Mouse (Mus musculus) yolk sac, embryonic 10.5 days (tissue): Measurements from ENCODE around the gene Gm20388.

Experiments used
- DNase-seq: peaks from one replicate; pipeline ENCODE4 v3.0.0-alpha.2; 2017; ENCODE audit warnings: low spot score

The Gm20388 gene

DNA sequence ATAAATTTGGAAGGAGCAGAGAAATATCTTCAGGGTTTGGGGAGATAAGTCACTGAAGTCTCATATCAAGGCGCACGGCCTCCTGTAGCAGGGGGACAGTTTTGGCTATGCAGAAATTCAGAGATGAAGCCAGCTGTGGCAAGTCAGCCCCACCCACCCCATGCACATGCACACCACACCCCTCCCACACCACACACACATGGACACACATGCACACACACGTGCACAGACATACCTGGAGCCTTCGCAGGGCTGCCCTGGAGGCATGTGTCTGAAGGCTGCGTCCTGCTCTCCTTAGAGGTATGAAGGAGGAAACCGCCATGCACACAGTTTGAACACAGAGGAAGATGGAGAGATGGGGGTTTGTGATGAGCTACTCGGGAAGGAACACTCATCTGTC is 2849.5 kb downstream of the Gm20388 start:
- DNase-seq: no peak

- no peak for DNase-seq
Observed at GRCm38 (mm10) chr8:122761109-122761508, 2850.5 kb downstream of the Gm20388 start.

GRCm38 (mm10) chr8:122762731-122763266 is 2852.2 kb downstream of the Gm20388 start:
- DNase-seq: no peak

- DNase-seq: no peak
Observed at GRCm38 (mm10) chr8:122763267-122763738, 2852.7 kb downstream of the Gm20388 start.

DNA sequence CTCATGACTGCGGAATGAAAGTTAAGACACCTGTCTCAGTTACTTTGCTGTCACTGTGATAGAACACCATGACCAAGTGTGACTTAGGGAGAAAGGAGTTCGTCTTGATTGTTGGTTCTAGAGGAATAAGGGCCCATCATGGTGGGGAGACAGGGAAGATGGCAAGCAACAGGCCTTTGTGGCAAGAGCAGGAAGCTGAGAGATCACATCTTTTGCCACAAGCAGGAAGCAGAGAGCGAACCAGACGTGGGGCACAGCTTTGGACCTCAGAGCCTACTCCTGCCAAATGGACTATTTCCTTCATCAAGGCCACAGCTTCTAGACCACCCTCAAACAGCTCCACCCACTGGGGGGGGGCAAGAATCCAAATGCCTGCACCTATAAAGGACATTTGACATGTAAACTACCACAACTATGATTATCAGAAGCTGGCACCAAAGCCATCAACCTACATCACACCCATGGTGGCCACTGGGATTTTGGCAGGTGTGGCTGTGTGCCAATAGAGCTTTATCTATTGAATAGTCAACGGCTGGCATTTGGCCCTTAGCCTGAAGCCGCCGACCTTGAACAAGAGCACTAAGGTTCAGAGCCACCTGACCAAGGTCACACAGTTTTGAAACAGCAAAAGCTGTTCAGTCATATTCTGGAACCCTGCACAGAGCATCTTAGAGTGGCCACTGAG is 2854.3 kb downstream of the Gm20388 start:
- DNase-seq: no peak

DNA sequence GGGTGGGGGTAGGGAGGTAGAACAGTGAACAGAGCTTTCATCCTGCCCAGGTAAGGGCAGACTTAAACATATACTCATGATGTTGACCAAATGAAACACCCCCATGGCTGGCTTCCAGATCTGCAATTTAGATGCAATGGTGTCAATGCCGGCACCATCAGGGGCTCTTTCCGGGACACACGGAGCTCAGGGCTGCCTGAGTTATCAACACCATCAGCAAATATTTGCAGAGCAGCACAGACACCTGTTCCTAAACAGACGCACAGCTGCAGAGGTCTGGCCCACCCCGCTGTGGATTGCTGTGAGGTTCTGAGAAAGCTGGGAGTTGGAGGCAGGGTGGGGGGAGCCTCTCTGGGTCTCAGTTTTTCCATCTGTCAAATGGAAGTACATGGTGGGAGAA is 2855.5 kb downstream of the Gm20388 start:
- DNase-seq: peak; percentile 38

GRCm38 (mm10) chr8:122766647-122767200 is 2856.1 kb downstream of the Gm20388 start:
- no peak for DNase-seq

DNA sequence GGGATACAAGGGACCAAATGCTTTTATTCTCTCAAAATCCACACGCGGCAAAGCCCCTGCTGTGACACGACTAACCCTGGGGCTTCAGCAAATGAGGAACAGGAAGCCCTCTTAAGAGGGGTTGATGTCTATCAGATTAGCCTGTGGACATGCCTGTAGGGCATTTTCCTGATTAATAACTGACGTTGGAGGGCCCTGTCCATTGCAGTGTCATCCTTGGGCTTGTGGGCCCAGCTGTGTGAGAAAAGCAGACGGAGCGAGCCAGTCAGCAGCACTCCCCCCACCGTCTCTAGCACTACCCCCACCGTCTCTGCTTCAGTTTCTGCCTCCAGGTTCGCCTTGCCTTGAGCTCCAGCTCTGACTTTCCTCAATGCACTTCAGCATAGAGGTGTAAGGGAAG is 2856.6 kb downstream of the Gm20388 start:
- DNase-seq: no peak

DNA sequence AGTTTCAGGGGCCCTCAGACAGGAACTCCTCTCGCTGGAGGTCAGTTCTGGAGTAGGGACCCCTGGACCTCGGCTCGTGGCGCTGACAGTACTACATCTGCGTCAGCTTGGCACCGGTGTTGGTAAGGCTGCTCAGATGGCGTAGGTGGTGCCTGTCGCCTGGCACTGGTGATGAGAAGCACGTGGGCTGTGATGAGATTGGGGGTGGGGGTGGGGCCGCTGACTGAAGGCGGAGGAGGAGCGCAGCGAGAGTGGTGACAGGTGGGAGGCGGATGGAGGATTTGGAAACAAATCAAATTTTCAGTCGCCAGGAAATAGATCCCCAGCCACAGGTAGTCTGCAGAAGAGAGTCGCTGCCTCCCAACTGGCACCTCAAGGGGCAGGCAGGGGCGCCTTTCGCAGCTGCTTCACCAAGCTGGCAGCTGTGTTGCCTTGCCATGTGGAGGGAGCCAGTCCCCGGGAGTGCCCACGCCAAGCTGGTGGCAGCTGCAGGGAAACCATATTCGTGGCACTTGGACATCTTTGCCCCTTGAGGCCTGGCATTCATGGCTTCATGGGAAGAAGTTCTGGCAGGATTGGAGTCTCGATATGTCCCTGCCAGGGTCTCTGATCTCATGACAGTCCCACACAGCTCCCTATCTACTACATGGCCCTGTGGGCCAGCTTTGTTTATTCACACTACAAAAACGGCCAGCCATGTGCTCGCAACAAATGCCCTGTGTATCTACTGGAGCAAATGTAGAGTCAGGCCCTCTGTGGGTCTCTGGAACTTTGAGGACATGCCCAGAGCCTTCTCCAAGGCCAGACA is 2858.8 kb downstream of the Gm20388 start:
- no peak for DNase-seq

- DNase-seq: no peak
Observed at GRCm38 (mm10) chr8:122772431-122773060, 2861.9 kb downstream of the Gm20388 start.

DNA sequence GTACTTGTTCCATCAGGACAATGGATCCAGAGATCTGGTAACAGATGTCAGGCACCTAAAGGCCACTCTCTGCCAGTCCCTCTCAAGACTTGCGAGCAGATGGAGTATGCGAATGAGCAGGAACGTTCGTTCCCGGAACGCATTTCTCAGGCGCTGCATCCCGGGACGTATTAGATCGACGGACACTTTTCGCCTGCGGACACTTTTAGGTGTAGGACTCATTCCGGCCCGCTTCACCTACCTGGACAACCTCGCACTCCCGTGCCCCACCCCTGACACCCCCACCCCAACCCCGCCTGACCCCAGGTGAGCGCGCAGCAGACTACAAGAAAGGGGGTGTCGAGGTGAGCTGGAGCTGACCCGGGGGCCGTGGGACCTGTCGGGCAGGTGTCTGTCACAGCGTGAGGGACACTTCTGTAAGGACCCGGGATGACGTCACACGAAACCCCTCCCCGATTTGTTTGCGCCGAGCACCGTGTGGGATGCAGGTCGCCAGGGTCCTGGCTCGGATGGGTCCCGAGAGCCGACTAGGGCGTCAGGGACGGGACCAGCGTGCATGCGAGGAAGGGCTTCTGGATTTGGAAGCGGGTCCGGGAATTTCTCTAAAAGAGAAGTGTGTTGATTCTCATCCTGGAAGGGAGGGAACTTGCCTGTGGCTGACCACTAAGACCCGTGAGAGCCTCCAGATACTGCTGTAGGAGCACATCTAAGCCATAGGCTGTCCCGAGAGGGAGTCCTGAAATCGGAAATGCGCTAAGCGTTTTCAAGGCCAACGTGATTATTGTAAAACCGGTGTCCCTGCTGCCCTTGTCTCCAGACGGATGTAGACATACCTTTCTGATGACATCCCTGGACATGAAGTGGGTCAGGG is 2864.9 kb downstream of the Gm20388 start, which contains the start of gene Acsf3:
Acsf3 (plus strand) TSS at position 202 of the 871 bp plus-strand sequence.
- DNase-seq: peak; percentile 73

- no peak for DNase-seq
Observed at GRCm38 (mm10) chr8:122777701-122778100, 2867.1 kb downstream of the Gm20388 start.

DNA sequence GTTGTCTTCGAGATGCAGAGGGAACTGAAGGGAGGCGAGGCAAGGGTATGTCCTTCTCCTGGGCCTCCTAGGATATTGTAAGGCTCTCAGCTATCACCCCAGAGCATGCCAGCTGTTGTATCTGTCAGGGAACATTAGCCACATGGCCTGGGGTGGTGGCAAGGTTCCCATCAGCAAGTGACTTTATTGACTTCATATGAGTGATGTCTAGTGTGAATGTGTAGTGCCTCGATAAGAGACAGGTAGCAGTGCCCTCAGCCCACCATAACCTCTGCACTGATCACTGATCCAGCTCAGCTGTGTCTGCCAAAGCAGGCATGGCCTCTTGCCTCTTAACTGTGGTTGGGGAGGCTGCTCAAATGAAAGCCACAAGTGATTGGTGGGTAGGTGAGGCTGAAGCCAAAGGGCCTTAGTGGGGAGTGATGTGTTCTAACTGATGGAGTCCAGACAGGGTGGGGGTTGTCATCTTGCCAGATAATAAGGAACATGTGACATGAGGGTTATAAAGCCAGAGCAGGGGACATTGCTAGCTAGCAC is 2868.1 kb downstream of the Gm20388 start:
- no peak for DNase-seq

DNA sequence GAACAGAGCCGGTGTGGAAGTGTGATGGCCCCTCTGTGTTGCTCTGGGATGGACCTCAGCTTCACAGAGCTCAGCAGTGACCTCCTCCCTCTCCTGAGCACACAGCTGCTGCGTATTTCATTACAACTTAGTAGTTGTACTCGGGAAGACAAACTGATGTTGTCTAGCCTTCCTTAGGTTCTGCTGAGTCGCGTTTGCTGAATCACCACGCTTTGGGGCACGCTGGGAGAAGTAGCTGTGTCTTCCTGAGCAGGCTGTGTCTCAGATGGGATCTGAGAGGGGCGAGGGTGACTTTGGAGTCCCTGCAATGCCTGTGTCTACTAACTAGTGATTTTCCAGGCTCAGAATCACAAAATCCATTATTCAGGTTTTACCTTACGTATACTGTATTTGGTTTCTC is 2868.6 kb downstream of the Gm20388 start:
- DNase-seq: no peak

DNA sequence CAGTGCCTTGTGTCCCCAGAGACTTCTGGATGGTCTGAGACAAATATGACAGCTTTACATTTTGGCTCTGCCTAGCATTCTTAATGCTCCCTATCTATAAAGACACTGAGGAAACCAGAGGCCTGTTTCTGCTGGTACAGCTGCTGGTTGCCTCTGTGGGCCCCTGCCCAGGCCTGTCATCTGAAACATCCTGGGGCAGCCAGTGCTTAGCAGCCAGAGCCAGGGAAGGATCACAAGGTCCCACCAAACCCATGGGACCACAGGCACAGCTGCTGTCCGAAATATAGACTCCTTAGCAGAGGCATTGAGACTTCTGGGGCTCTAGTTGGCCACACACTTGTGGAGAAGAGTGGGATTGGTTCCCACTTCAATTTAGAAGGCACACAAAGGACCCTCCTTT is 2874.1 kb downstream of the Gm20388 start:
- no peak for DNase-seq

DNA sequence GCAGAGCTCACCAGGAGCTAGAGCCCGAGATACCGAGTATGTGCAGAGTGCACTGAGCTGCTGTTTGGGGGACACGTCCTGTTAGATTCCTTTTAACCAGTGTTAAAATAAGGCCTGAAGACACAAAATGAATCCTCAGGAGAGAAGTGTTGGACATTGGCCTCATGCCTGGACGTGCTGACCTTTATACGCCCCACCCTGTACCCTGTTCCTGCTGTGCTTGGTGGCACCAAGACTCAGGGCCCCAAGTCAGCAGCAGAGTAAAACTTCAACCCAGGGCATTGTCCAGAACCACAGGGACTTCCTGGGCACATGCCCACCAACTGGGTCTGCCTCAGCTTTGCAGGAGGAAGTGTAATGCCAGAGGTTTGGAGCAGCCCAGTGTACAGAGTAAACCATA is 2879.2 kb downstream of the Gm20388 start:
- no peak for DNase-seq

GRCm38 (mm10) chr8:122793375-122794174 is 2882.9 kb downstream of the Gm20388 start:
- no peak for DNase-seq

DNA sequence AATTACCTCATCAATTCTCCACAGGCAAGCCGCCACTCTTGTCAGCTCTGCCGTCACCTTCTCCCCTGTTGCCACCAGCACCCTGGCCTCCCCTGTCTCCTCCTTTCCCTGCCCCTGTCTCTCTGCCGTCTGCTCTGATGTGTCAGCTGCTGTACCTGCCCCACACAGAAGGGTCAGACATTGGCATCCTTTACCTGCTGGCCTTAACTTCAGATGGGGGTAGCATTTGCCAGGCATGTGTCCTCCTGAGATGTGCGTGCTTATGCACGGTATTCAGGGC is 2883.5 kb downstream of the Gm20388 start:
- no peak for DNase-seq

GRCm38 (mm10) chr8:122803906-122804761 is 2893.5 kb downstream of the Gm20388 start:
- DNase-seq: no peak
